Mouse (Mus musculus) megakaryocyte, embryonic 14.5 days (primary cell): ENCODE measurements at regions not wholly inside any gene's neighbourhood (a gene's known extent, or its start where the extent isn't known, plus 50 kb on each side); places are given as distances from the start of the nearest gene placed in this dataset.

Experiments
- FLI1 ChIP-seq: IDR thresholded peaks from 2 replicates; pipeline ENCODE4 v1.6.1; 2012; ENCODE audit warnings: low read length, inconsistent platforms, mixed read lengths
- GATA1 ChIP-seq: IDR thresholded peaks from 3 replicates; pipeline ENCODE4 v1.6.1; 2012; ENCODE audit warnings: mixed read lengths, low read length, inconsistent platforms, borderline replicate concordance

DNA sequence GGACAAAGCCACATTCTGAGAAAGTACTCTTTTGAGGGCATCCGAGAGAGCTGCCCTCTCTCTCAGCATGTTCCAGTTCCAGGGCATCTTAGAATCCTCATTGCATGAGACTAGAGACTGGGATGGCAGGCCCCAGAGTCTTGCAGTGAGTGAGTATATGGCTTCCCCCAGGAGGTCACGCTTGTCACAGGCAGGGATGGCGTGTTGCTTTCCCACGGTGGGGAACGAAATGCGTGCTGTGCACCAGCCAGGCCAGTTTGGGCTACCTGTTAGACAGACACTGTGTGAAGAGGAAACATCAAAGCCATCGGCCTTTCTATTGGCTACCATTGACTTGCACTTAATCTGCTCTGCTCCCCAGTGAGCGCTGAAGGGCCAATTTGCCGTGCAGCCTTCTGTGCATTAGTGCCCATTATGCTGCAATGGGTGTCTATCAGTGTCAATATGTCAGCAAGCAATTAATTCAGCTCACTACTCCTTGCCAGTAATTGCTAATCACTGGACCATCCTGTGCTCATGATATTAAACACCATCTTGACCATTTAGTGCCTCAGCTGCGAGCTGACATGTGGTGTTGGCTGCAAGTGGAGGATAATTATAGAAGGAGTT, 191.3 kb upstream of the A230072I06Rik start:
- no peak for TF ChIP-seq GATA1
- no peak for TF ChIP-seq FLI1
